Mouse (Mus musculus) forelimb bud, embryonic 11.5 days (tissue): ENCODE results near the gene Repin1.
"Not testable (repeated sequence)": the region's sequence is repeated elsewhere in the genome, so short reads cannot be mapped to it uniquely, and the experiment has no call there.

Experiments
- DNase-seq: peaks from one replicate; pipeline ENCODE4 v3.0.0-alpha.2; 2012; ENCODE audit warnings: low read depth, low spot score

Gene Repin1

DNA sequence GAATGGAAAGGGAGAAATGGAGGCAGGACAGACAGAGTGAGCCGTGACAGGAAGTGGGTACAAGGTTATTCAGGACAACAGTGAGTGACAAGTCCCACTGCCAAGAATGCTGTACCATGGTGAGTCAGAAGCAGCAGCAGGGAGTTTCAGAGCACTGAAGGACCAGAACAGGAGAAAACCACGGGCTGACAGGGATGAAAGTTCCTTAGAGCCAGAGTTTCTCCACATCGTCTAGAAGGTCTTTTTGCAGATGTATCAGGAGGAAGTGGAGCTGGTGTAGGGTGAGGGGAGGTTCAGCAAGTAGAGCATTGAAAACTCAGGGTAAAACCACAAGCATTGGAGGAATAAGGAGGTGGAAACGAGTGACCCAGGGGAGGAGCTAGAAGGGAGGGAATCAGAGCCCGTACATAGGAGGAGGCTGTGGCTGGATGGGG, 14.5 kb upstream of the Repin1 start:
- no peak for DNase-seq

GRCm38 (mm10) chr6:48581257-48581656, 12.4 kb upstream of the Repin1 start:
- DNase-seq = no peak

DNA sequence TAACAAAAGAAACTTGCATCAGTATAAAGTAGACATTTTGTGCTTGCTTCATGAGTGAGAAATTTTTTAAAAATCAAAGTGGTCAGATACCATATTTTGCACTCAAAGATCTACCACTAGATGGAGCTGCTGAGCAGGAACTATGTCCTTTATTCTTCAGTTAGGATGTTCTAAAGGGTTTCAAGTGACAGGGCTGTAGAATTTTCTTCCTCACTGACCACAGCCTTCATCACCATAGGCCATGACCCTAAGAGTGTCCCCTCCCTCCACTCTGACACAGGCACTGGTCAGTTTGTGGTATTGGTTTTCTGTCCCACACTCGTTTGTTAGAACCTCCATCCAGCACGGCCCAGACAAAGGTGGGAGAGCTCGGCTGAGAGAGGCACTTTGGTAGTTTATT, 11.6 kb upstream of the Repin1 start:
- peak; percentile 57 for DNase-seq

- DNase-seq = no peak
Observed at GRCm38 (mm10) chr6:48589194-48589750, 4.4 kb upstream of the Repin1 start, which contains the start of gene Gm45021. Gene Gm45021, plus strand, starts transcription at chr6:48589610.

DNA sequence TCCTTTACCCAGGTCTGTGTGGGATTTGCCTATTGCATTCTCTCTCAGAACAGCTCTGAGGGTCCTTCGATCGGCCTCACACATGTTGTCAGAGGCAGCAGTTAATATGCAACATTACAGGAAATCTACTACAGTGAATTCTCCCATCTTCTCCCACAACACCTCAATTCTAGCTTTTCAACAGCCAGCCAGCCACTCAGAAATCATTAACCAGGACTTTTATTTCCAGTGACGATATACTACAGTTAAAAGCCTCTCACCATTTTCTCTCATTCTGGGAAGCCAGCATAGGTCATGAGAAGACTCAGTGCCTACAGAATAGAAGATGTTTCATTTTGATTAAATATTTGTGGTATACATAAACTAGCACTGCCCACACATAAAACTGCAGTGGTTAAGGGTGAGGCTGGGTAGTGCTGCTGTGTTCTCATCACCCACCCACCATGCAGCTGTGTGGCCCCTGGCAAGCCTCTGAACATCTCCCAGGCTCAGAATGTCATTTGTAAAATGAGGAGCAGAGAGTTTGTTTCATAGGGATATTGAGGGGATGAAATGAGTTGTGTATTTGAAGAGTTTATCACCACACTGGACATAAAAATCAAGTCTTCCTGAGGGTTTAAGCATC, 2.4 kb upstream of the Repin1 start:
- DNase-seq = no peak

GRCm38 (mm10) chr6:48591871-48592270, 1.8 kb upstream of the Repin1 start:
- DNase-seq = no peak

DNA sequence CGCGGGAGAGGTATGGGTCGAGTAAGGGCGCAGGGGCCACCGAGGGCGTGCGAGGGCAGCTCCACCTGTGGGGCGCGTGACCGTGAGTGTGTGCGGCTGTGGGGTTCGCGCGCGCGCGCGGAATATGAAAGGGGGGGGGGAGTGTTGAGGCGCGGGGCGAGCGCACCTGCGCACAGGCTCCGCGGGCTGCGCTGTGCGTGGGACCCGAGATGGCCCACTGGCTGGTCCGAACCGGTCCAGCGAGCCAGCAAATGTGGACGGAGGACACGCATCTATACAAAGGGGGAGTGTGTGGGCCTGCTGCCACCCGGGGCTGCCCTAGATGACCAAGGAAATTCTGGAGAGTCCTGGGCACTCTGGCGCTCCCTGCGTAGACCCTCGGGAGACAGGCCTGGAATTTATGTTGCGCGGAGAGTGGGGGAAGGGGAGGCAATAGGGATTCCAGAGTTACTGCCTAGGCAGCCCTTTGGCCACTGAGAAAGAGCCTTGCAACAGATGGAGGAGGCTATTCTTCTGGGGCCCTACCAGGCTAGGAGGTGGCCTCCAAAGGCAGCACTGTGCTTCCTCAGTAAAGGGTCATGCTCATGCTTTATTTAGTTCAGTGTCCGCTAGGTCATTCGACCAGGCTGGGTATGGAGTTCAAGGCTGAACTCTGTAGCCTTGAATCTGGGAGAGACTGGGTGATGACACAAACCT, 508 bp downstream of the Repin1 start:
- DNase-seq = peak; percentile 68

- no peak for DNase-seq
Observed at GRCm38 (mm10) chr6:48595278-48595677, 1.6 kb downstream of the Repin1 start.

- DNase-seq = no peak
Observed at GRCm38 (mm10) chr6:48596545-48597232, 3.0 kb downstream of the Repin1 start.

DNA sequence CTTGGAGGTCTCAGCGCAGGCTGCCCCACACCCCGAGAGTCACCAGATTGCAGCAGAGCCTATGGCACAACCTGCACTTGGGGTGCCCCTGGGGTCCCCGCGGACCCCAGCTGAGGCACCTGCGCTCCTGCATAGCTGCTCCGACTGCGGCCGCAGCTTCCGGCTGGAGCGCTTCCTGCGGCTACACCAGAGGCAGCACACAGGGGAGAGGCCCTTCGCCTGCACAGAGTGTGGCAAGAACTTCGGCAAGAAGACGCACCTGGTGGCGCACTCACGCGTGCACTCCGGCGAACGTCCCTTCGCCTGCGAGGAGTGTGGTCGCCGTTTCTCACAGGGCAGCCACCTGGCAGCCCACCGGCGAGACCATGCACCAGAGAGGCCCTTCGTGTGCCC, 3.5 kb downstream of the Repin1 start:
- no peak for DNase-seq

GRCm38 (mm10) chr6:48600594-48600993, 6.9 kb downstream of the Repin1 start:
- DNase-seq = no peak

DNA sequence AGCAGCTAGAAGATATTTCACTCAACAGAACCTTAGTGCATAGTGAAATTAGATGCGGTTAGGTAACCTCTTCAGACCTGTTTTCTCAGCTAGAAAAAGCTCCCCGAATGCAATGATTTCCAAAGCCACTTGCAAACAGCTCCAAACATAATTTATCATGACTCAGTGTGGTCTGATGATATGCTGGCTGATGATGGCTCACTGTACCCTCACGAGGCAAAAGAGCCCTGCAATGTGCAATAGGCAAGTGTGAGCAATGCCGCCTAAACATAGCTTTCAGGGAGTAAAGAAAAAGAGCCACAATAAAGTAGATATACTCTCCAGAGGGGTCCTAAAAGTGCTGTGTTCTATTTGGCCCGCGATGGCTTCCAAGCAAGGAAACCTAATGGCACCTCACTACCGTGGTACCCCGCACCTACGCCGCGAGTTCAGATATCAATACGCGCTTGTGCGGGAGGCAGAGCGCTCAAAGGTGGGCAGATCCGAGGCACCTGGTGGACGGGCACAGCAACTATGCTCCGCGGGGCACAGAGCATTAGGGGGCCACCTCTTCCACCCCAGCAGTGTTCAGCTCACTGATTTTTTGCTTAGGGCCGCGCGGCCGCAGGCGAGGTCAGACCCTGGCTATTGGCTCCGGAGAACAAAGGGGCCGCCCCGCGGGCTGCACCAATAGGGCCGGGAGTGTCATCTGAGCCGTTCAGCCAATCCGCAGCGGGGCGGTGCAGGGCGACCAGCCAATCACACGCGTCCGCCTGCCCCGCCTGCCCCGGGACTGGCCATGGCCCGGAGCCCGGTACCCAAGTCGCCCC, 7.8 kb downstream of the Repin1 start, which contains the start of gene Zfp775:
TSS of gene Zfp775 (plus strand) at position 793 of the 809 bp plus-strand sequence.
- DNase-seq = peak; percentile 93

DNA sequence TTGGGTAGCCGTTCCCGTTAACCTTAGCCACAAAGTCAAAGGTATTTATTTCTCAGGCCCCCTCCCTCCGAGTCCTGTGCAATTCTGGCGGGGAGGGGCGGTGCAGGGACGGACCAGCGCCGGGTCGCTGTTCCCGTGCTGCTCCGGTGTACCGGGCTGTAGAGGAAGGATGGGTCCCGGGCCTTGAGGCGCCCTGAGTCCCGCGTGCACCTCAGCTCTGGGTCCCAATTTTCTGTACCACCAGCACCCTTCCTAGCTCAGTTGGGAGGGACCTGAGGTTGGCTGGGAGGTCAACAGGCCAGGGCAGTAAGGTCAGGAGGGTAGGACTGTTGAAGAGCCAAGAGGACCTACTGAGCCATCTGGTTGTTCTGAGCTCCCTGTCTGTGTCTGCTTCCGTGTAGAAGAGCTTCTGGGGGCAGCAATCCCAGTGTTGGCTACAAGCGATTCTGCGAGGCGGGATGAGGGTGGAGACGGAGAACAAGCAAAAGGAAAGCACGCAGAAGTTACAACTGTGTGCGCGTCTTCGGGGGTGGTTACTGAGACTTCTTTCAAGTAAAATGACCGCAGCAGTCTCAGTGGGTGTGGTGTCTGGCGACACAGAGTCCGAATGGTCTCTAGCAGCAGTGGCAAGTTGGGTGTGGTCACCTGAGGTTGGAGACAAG, 8.5 kb downstream of the Repin1 start:
- peak; percentile 24 for DNase-seq

DNA sequence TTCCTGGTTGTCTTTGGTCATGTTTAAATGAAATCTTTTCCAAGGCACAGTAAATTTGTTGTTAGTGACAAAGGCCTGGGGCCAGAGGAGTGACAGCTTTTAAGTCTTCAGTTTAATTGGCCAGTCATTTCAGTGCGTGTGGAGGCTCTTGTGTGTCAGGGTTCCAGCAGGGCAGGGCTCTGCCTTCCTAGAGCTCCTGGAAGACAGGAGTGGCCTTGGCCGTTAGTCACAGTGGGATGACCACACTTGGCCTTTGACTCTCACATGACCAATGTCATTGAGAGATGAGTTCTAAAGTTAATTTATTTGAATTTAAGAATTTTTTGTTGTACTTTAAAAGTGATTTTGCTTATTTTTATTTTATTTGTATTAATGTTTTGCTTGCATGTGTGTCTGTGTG, 14.4 kb downstream of the Repin1 start:
- no peak for DNase-seq

DNA sequence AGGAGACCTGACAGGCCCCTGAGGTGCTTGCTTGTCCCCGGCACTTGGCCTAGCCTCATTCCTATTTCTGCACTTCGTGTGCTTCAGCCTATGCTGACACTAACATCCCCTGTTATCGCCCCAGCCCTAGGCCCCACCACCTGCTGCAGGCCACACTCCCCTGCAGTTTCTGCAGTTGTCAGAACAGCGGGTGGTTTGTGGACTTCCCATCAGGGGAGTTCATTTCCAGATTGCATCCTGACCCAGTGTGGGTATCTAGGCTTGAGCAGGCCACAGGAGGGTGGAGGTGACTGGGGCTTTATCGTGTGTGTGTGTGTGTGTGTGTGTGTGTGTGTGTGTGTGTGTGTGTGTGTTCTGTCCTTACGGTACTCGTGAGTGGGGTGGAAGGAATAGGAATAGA, 15.8 kb downstream of the Repin1 start:
- no peak for DNase-seq

- DNase-seq = no peak
Observed at GRCm38 (mm10) chr6:48610657-48611056, 17.0 kb downstream of the Repin1 start.

DNA sequence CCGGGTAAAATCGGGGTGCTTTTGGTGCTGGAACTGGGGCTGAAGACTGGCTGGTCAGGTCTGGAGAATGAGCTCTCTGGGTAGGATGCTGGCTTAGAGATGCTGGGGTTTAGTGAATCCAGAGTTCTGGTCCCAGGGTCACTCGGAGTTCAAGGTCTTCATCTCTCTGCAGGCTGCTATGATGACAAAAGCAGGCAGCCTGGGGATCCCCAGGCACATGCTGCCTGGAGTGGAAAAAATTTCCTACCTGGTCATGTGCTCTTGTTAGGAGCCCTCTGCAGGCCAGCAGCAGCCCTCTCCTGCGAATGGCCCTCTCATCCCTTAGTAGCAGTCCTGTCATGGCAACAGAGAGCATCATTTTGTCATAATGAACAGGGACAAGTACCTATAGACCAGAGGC, 19.8 kb downstream of the Repin1 start:
- DNase-seq = no peak

DNA sequence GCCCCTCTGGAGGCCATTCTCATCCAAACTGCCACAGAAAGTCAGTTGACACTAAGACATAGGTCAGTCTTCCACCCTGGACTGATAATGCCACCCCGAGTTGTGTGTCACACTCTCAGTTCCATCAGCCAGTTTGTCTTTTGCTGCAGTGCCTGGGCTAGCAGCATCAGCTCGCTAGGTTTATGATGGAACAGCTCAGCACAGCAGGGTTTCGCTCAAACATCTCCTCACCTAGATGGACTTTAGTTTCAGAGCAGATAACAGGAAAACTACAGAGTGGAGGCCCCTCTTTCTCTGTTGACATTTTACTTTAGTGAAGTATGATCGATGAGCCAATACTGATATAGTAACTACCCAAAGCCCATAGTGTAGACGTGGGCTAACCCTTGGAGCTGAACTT, 21.1 kb downstream of the Repin1 start:
- DNase-seq = no peak

DNA sequence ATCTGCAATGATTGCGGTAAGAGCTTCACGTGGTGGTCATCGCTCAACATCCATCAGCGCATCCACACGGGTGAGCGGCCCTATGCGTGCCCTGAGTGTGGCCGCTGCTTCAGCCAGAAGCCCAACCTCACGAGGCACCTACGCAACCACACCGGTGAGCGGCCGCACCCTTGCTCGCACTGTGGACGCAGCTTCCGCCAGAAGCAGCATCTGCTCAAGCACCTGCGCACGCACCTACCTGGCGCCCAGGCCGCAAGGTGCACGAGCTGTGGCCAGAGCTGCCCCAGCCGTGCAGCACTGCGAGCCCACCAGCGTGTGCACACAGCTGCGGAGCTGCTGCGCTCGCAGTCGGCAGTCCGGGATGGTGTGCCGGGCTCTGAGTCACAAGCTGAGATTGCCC, 26.3 kb downstream of the Repin1 start:
- DNase-seq = no peak

GRCm38 (mm10) chr6:48622186-48622843, 28.6 kb downstream of the Repin1 start:
- DNase-seq = not testable (repeated sequence)
